Mouse (Mus musculus) kidney, postnatal 0 days (tissue): Measurements from ENCODE around the gene Stab2. TPM values are rescaled to one million over a fixed set of nuclear protein-coding genes. Genes with fewer than 3 reads are reported as not detected.

ENCODE experiments used
- ATAC-seq: fragments of 200-750 bp; cut with Nextera tagmentation; replicated peaks from 2 replicates; pipeline ENCODE4 v1.8.0; 2017; ENCODE audit warnings: low read depth, moderate number of reproducible peaks, moderate TSS enrichment, moderate library complexity; ENCODE audit not compliant: low FRiP score
- DNase-seq: peaks from one replicate; pipeline ENCODE4 v3.0.0-alpha.2; 2016; ENCODE audit warnings: low spot score
- H3K27ac ChIP-seq: fragments of 300-500 bp; sonication (generic); 2 replicates; pipeline ENCODE4 v1.5.1; 2014; ENCODE audit warnings: mild to moderate bottlenecking
- H3K27me3 ChIP-seq: fragments of 300-500 bp; sonication (generic); 2 replicates; pipeline ENCODE4 v1.6.1; 2014; ENCODE audit warnings: low read length, mixed read lengths; ENCODE audit not compliant: insufficient read depth
- H3K36me3 ChIP-seq: fragments of 300-500 bp; sonication (generic); 2 replicates; pipeline ENCODE4 v1.6.1; 2014; ENCODE audit warnings: low read length, mixed read lengths; ENCODE audit not compliant: insufficient read depth
- H3K4me1 ChIP-seq: fragments of 300-500 bp; sonication (generic); replicated peaks from 2 replicates; pipeline ENCODE4 v1.6.1; 2014; ENCODE audit warnings: antibody characterized with exemption, low read length, mixed read lengths; ENCODE audit not compliant: insufficient read depth
- H3K4me2 ChIP-seq: fragments of 300-500 bp; sonication (generic); 2 replicates; pipeline ENCODE4 v1.6.1; 2014; ENCODE audit warnings: mild to moderate bottlenecking, low read length, moderate library complexity, mixed read lengths
- H3K4me3 ChIP-seq: fragments of 300-500 bp; sonication (generic); replicated peaks from 2 replicates; pipeline ENCODE4 v1.5.1; 2014; ENCODE audit warnings: low read depth, low read length
- H3K9ac ChIP-seq: fragments of 300-500 bp; sonication (generic); 2 replicates; pipeline ENCODE4 v1.6.1; 2014; ENCODE audit warnings: low read depth, low read length
- H3K9me3 ChIP-seq: fragments of 300-500 bp; sonication (generic); replicated peaks from 2 replicates; pipeline ENCODE4 v1.6.1; 2016; ENCODE audit warnings: low read length, inconsistent platforms, mixed read lengths
- CTCF ChIP-seq: IDR thresholded peaks from 2 replicates; pipeline ENCODE4 v1.5.1; 2016; ENCODE audit warnings: antibody characterized with exemption, low read depth, mild to moderate bottlenecking, moderate library complexity
- WGBS: fragments of 180-500 bp; shearing (Covaris S2); extraction: QIAGEN DNeasy Blood & Tissue Kit; methylation state at CpG from one replicate; pipeline ENCODE4 v1.1.7; 2014; 5-methylcytosine and 5-hydroxymethylcytosine counted together
- polyA plus RNA-seq: library from polyadenylated mRNA; unstranded; fragments of >200 nt; fragmentation: Nextera tagmentation; extraction: Ambion mirVana; gene quantifications from 2 replicates; pipeline ENCODE4 v1.2.1, GENCODE M21; 2015

Gene Stab2
- polyA plus RNA-seq, 1 experiment from 2014 or later = 0.51 TPM

DNA sequence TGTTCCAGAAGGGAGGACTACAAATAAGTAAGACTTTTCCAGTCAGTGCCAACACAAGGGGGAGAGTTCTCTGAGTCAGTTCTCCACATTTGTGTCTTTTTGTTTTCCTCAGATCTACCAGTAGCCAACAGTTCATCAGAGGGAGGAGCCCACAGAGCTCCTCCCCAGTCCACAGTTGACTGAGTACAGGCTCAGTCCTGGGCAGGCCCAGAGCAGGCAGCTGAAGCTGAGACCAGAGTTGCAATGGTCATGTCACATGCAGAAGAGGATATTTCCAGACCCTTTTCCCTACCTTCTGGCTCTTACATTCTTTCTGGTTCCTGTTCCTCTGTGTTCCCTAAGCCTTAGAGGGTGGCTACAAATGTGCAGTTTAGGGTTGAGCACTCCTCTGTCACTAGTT is 118.4 kb downstream of the Stab2 start:
- DNase-seq (no peak), ATAC-seq (no peak)
- no peak for TF ChIP-seq CTCF

GRCm38 (mm10) chr10:86886434-86886833 is 121.4 kb downstream of the Stab2 start:
- Histone ChIP-seq H3K27me3 (no peaks in the 10 kb centered on the region), H3K36me3 (no peaks in the 10 kb centered on the region), H3K9ac (no peak overlapping the region), H3K4me1 (no peaks in the 10 kb centered on the region), H3K9me3 (no peaks in the 10 kb centered on the region), H3K27ac (no peak overlapping the region), H3K4me2 (no peak overlapping the region), H3K4me3 (no peak overlapping the region)
- WGBS = 93% methylated on average over 1 of the region's 1 CpGs
- DNase-seq (peak; percentile 10), ATAC-seq (no peak)
- no peak for TF ChIP-seq CTCF

More for the DNA sequence above, 118.4 kb downstream of the Stab2 start:
- H3K9me3 ChIP-seq = no peaks in the 10 kb centered on the region
- no peak overlapping the region for H3K4me3 ChIP-seq
- H3K36me3 ChIP-seq = no peaks in the 10 kb centered on the region
- no peak overlapping the region for H3K9ac ChIP-seq
- no peaks in the 10 kb centered on the region for H3K4me1 ChIP-seq
- H3K27me3 ChIP-seq = no peaks in the 10 kb centered on the region
- H3K4me2 ChIP-seq = no peak overlapping the region
- no peak overlapping the region for H3K27ac ChIP-seq

DNA sequence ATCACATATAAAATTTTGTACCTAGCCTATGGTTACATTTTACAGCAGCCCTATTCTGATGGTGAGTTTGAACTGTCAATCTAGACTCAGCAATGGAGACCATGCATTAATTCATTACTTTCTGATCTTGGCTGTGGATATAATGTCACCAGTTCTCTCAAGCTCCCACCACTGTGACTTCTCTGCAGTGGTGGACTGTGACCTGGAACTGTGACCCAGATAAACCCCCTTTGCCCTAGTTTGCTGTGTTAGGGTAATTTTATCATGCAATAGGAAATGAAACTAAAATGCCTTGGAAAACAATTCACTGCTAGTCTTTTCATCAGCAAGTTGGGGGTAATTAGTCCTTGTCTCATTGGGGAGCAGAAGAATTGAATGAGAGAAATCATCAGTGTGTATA is 126.4 kb downstream of the Stab2 start:
- Histone ChIP-seq H3K9ac (no peak overlapping the region), H3K27ac (no peak overlapping the region), H3K4me3 (no peak overlapping the region), H3K36me3 (no peaks in the 10 kb centered on the region), H3K27me3 (no peaks in the 10 kb centered on the region), H3K4me2 (no peak overlapping the region), H3K4me1 (no peaks in the 10 kb centered on the region), H3K9me3 (no peaks in the 10 kb centered on the region)
- no peak for TF ChIP-seq CTCF
- DNase-seq (no peak), ATAC-seq (no peak)

DNA sequence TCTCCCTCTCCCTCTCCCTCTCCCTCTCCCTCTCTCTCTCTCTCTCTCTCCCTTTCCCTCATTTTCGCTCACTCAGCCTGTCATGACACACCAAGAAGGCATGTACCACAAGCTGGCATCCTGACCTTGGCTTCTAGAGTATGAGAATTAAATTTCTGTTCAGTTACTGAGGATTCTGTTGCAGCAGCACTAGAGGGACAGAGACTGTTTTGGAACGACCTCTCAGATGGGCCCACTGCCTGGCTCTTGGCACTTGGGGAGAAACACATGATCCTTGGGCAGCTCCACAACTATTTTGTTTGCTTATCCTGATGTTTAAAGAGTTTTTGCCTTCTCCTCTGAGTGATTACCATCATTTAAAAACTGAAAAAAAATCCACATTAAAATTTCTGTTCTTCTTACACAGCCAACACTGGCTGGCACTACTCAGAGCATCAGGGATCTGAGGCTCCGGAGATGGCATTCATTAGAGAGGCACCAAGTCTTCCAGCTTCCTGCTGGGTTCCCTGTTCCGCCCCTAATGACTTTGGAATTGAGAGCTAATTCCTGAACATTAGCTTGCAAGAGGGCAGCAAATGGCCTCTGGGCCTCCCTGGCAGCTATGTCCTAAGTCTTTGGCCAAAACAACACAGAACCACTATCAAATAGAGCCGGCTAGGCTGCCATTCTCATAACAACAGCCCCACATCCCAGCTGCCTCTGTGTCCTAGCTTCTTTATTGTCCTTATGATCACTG is 127.6 kb downstream of the Stab2 start:
- Histone ChIP-seq H3K9me3 (no peaks in the 10 kb centered on the region), H3K4me3 (no peak overlapping the region), H3K4me2 (no peak overlapping the region), H3K36me3 (no peaks in the 10 kb centered on the region), H3K4me1 (no peaks in the 10 kb centered on the region), H3K27ac (no peak overlapping the region), H3K9ac (no peak overlapping the region), H3K27me3 (no peaks in the 10 kb centered on the region)
- no peak for ATAC-seq
- no peak for DNase-seq
- no peak for TF ChIP-seq CTCF
- 65% methylated on average over 5 of the region's 5 CpGs for WGBS

DNA sequence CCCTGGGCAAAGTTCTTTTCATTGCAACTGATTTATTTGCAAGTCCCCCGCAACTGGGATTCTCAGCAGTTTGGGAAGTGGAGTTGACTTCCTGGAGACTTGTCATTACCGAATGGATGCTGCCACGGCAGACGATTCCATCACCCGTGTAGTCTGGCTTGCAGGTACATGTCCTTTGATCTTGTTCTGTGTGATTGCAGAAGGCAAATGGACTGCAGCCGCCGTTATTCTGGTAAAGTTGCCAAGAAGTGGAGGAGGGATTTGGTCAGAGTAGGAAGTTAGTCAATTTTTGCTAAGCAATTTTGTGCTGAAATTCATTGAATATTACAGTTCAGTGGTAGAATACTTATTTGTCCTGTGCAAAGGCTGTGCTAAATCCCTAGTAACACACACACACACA is 129.1 kb downstream of the Stab2 start:
- no peak overlapping the region for H3K4me3 ChIP-seq

DNA sequence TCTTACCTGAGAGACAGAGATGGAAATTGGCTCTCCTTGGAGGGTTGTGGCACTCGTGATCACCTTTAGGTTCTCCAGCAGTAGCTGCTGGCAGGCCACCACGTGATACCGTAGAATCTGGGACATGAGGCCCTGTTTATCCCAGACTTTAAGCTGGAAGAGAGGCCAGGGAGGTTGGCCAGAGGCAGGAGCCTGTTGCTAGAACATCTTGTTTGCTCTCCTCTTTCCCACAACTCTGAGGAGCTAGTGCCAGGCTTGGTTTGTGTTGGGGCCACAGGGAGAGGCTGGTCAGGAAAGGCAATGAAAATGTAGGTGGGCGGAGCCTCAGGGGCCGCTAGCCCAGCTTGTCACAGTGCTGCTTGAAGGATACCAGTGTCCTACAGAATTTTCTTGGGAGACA is 135.2 kb downstream of the Stab2 start:
- Histone ChIP-seq H3K9me3 (no peaks in the 10 kb centered on the region), H3K4me1 (no peaks in the 10 kb centered on the region), H3K27me3 (no peaks in the 10 kb centered on the region), H3K9ac (no peak overlapping the region), H3K27ac (no peak overlapping the region), H3K36me3 (no peaks in the 10 kb centered on the region), H3K4me3 (no peak overlapping the region), H3K4me2 (no peak overlapping the region)
- ATAC-seq (no peak), DNase-seq (no peak)
- 76% methylated on average over 5 of the region's 5 CpGs for WGBS
- no peak for TF ChIP-seq CTCF

More for the DNA sequence above, 129.1 kb downstream of the Stab2 start:
- Histone ChIP-seq H3K4me2 (no peak overlapping the region), H3K27me3 (no peaks in the 10 kb centered on the region), H3K4me1 (no peaks in the 10 kb centered on the region), H3K36me3 (no peaks in the 10 kb centered on the region), H3K9ac (no peak overlapping the region), H3K9me3 (no peaks in the 10 kb centered on the region), H3K27ac (no peak overlapping the region)
- 29% methylated on average over 7 of the region's 7 CpGs for WGBS
- TF ChIP-seq CTCF = no peak
- ATAC-seq (no peak), DNase-seq (no peak)

DNA sequence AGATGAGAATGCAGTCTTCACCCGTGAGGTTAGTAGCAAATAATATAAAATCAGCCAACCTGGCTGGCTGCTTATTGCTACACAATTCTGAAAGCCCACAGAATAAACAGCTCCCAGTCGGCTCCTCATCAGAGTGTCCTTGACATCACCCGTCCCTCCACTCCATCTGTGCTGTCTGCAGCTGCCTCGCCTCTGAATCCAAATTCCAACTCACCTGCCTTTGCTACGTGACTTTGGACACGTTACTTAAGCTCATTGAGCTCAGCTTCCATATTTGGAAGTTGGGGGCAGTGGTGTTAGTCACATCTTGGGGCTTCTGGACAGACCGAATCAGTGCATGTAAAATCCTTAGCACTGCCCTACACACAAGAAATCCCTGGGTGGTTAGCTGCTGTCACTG is 135.7 kb downstream of the Stab2 start:
- ATAC-seq (no peak), DNase-seq (no peak)
- no peak overlapping the region for H3K4me3 ChIP-seq
- no peak overlapping the region for H3K4me2 ChIP-seq
- H3K36me3 ChIP-seq = no peaks in the 10 kb centered on the region
- TF ChIP-seq CTCF = no peak
- no peaks in the 10 kb centered on the region for H3K4me1 ChIP-seq
- no peaks in the 10 kb centered on the region for H3K9me3 ChIP-seq
- 75% methylated on average over 7 of the region's 7 CpGs for WGBS
- H3K27me3 ChIP-seq = no peaks in the 10 kb centered on the region
- no peak overlapping the region for H3K9ac ChIP-seq
- H3K27ac ChIP-seq = no peak overlapping the region
